Mouse (Mus musculus) adrenal gland, adult 8-10 months (tissue): Measurements from ENCODE around the gene Cyfip2. TPM values are rescaled to one million over a fixed set of nuclear protein-coding genes. Genes with fewer than 3 reads are reported as not detected.

Experiments used
- DNase-seq: peaks from one replicate; pipeline ENCODE4 v3.0.0; 2022
- total RNA-seq, 4 experiments: library from RNA; stranded (reverse); gene quantifications; 2 replicates each; pipeline ENCODE4 v1.2.4; 2022

Cyfip2 gene
- total RNA-seq, 4 experiments from 2014 or later: 118 to 135 (median 125) TPM

GRCm38 (mm10) chr11:46232803-46233202 is 79.9 kb downstream of the Cyfip2 start:
- DNase-seq: no peak

GRCm38 (mm10) chr11:46230184-46230583 is 82.5 kb downstream of the Cyfip2 start:
- no peak for DNase-seq

GRCm38 (mm10) chr11:46225345-46225744 is 87.3 kb downstream of the Cyfip2 start:
- no peak for DNase-seq

- no peak for DNase-seq
Measured at GRCm38 (mm10) chr11:46223575-46223974, 89.1 kb downstream of the Cyfip2 start.

GRCm38 (mm10) chr11:46220211-46220610 is 92.4 kb downstream of the Cyfip2 start:
- DNase-seq: no peak

GRCm38 (mm10) chr11:46219380-46219779 is 93.3 kb downstream of the Cyfip2 start:
- no peak for DNase-seq

- DNase-seq: no peak
Measured at GRCm38 (mm10) chr11:46218584-46218983, 94.1 kb downstream of the Cyfip2 start.

GRCm38 (mm10) chr11:46217686-46218085 is 95.0 kb downstream of the Cyfip2 start:
- no peak for DNase-seq

- no peak for DNase-seq
Measured at GRCm38 (mm10) chr11:46216669-46217068, 96.0 kb downstream of the Cyfip2 start.

- peak; percentile 32 for DNase-seq
Measured at GRCm38 (mm10) chr11:46215354-46215753, 97.3 kb downstream of the Cyfip2 start.

- no peak for DNase-seq
Measured at GRCm38 (mm10) chr11:46214368-46215230, 98.1 kb downstream of the Cyfip2 start.

GRCm38 (mm10) chr11:46213844-46214243 is 98.8 kb downstream of the Cyfip2 start:
- DNase-seq: no peak

- no peak for DNase-seq
Measured at GRCm38 (mm10) chr11:46211858-46212257, 100.8 kb downstream of the Cyfip2 start.

GRCm38 (mm10) chr11:46209884-46210283 is 102.8 kb downstream of the Cyfip2 start:
- DNase-seq: no peak

GRCm38 (mm10) chr11:46205639-46206409 is 106.8 kb downstream of the Cyfip2 start:
- DNase-seq: no peak

- DNase-seq: no peak
Measured at GRCm38 (mm10) chr11:46204841-46205240, 107.8 kb downstream of the Cyfip2 start.

GRCm38 (mm10) chr11:46202547-46202887 is 110.1 kb downstream of the Cyfip2 start:
- no peak for DNase-seq

- no peak for DNase-seq
Measured at GRCm38 (mm10) chr11:46201636-46202546, 110.8 kb downstream of the Cyfip2 start.

- no peak for DNase-seq
Measured at GRCm38 (mm10) chr11:46200664-46201063, 112.0 kb downstream of the Cyfip2 start.

GRCm38 (mm10) chr11:46194175-46194574 is 118.5 kb downstream of the Cyfip2 start:
- no peak for DNase-seq

GRCm38 (mm10) chr11:46188283-46188682 is 124.4 kb downstream of the Cyfip2 start:
- no peak for DNase-seq

GRCm38 (mm10) chr11:46185486-46185885 is 127.2 kb downstream of the Cyfip2 start:
- no peak for DNase-seq

- DNase-seq: no peak
Measured at GRCm38 (mm10) chr11:46184946-46185345, 127.7 kb downstream of the Cyfip2 start.
